Mouse (Mus musculus): ENCODE data around the gene Irak2. TPM values are rescaled to one million over a fixed set of nuclear protein-coding genes. Genes with fewer than 3 reads are reported as not detected.

Gene Irak2
- total and polyA plus RNA-seq, 3 experiments = 30.0 to 39.5 (median 32.5) TPM

DNA sequence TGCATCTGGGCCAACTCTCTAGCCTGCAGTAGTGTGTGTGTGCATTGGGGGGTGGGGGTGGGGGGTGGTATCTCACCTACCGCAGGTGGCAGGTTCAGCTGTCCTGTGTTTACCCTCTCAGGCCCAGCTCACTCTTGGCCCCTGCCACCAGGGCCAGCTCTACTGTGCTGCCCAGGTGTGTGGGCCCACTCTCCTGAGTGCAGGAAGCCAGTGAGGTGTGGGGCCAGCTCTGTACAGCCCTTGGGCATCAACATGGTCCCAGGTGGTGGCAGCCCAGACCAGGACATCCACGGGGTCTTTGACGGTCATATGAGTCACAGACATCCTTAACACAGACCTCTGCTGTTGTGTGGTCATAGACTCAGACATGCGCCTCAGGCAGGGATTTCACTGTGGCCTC lies 5.4 kb upstream of the Irak2 start:
- TF ChIP-seq CHD1 (IDR thresholded peaks at IDR 0.05; ENCODE audit: low read depth, low read length) (no peak), CHD2 (IDR thresholded peaks at IDR 0.05; ENCODE audit: low read length) (no peak), TCF12 (IDR thresholded peaks at IDR 0.05; ENCODE audit: low read depth, low read length) (no peak)
- no peak overlapping the region for H3K27ac ChIP-seq (ENCODE audit: insufficient read depth, low read depth)
- H3K4me1 ChIP-seq (ENCODE audit: control insufficient read depth in 1 of 2, insufficient read depth in 2 of 2) = peaks cover 4 to 19% of the 10 kb centered on the region in 2 experiments; a peak in 3 of 4 replicates
- H3K9me3 ChIP-seq (replicated peaks; ENCODE audit: low read length) = no peaks in the 10 kb centered on the region
- H3K9ac ChIP-seq (ENCODE audit: insufficient read depth, low read depth) = no peak overlapping the region
- dilution Hi-C loops (cut with MboI; ENCODE audit: extremely low pct_ligation_motif_present, extremely low pct_unique_long_range_greater_than_20kb, low sequenced_read_pairs) (no loop called here), in situ Hi-C loops (cut with MboI; ENCODE audit: low pct_ligation_motif_present, low pct_unique_long_range_greater_than_20kb, low sequenced_read_pairs) (no loop called here)
- H3K36me3 ChIP-seq (replicated peaks in 1 of 2; ENCODE audit: control insufficient read depth in 1 of 2, insufficient read depth in 1 of 2, low read length in 1 of 2) = peaks cover 35 to 54% of the 10 kb centered on the region in 2 experiments
- no peak overlapping the region for H3K4me3 ChIP-seq (replicated peaks in 1 of 3; ENCODE audit: low read depth in 2 of 3, low read length in 2 of 3, poor library complexity in 1 of 3)
- H3K4me2 ChIP-seq (ENCODE audit: insufficient read depth, low read depth, poor library complexity, severe bottlenecking) = no peak overlapping the region
- H3K27me3 ChIP-seq (replicated peaks) = no peaks in the 10 kb centered on the region
- no peak for DNase-seq (ENCODE audit: extremely low read depth)
- H3K79me2 ChIP-seq (replicated peaks; ENCODE audit: control insufficient read depth, extremely low read depth, insufficient read depth, poor library complexity, severe bottlenecking) = no peaks in the 10 kb centered on the region

DNA sequence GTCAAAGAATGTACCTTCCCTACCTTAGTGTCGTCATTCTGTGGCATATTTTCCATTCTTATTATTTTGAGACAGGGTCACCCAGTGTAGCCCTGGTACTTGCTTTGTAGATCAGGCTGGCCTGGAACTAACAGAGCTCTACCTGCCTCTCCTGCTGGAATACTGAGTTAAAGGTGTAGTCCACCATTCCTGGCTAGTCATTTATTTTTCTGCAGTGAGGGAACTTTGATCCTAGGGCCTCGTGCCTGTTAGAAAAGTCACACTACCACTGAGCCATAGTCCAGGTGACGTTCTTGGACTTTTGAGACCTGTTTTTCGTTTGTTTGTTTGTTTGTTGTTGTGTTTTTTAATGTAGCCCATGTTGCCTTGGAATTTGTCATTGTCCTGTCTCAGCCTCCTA lies 934 bp downstream of the Irak2 start:
- peak overlapping the region; percentile 58; the same call in 1 of the 2 replicates for H3K9ac ChIP-seq (ENCODE audit: insufficient read depth, low read depth)
- H3K36me3 ChIP-seq (replicated peaks in 1 of 2; ENCODE audit: control insufficient read depth in 1 of 2, insufficient read depth in 1 of 2, low read length in 1 of 2) = peaks cover 4 to 18% of the 10 kb centered on the region in 2 experiments
- peaks cover 55% of the 10 kb centered on the region for H3K79me2 ChIP-seq (replicated peaks; ENCODE audit: control insufficient read depth, extremely low read depth, insufficient read depth, poor library complexity, severe bottlenecking)
- H3K4me1 ChIP-seq (ENCODE audit: control insufficient read depth in 1 of 2, insufficient read depth in 2 of 2) = peaks cover 13 to 41% of the 10 kb centered on the region in 2 experiments
- dilution Hi-C loops (cut with MboI; ENCODE audit: extremely low pct_ligation_motif_present, extremely low pct_unique_long_range_greater_than_20kb, low sequenced_read_pairs) = no loop called here
- no peaks in the 10 kb centered on the region for H3K9me3 ChIP-seq (replicated peaks; ENCODE audit: low read length)
- peak overlapping the region; percentile 57; the same call in 1 of the 2 replicates for H3K27ac ChIP-seq (ENCODE audit: insufficient read depth, low read depth)
- H3K27me3 ChIP-seq (replicated peaks) = no peaks in the 10 kb centered on the region
- peak overlapping the region; percentile 97 for H3K4me2 ChIP-seq (ENCODE audit: insufficient read depth, low read depth, poor library complexity, severe bottlenecking)
- peak overlapping the region; percentile 50 to 96 (median 71) for H3K4me3 ChIP-seq (replicated peaks in 1 of 3; ENCODE audit: low read depth in 2 of 3, low read length in 2 of 3, poor library complexity in 1 of 3)
- no peak for DNase-seq (ENCODE audit: extremely low read depth)
- in situ Hi-C loops (cut with MboI; ENCODE audit: low pct_ligation_motif_present, low pct_unique_long_range_greater_than_20kb, low sequenced_read_pairs) = loop anchor here (5.0 kb wide), 1 partner anchor 38 kb away; no protein-coding TSS in a partner anchor
- no peak for TF ChIP-seq UBTF (IDR thresholded peaks at IDR 0.05; ENCODE audit: low read depth, low read length)
- no peak for TF ChIP-seq CHD2 (IDR thresholded peaks at IDR 0.05; ENCODE audit: low read length)
- no peak for TF ChIP-seq MYC (IDR thresholded peaks at IDR 0.05; ENCODE audit: low read depth, low read length)
- no peak for TF ChIP-seq SMC3 (IDR thresholded peaks at IDR 0.05; ENCODE audit: low read depth, low read length)
- TF ChIP-seq BHLHE40 (IDR thresholded peaks at IDR 0.05; ENCODE audit: low read depth, low read length) = no peak

DNA sequence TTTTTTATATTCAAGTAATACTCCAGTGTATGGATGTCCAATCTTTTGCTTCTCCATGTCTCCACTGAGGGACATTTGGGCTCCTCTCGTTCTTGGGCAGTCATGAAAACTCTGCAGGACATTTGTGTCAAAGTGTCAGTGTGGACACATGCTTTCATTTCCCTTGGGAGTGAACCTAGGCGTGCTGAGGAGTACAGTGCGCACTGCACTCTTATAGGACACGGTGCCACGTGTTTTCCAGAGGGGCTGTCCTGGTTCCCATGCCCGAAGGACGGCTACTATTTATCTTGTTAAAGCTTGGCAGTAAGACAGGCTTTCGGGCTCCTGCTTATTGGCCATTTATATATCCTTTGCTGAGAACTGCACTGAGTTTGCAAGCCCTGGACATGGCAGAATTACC lies 4.3 kb downstream of the Irak2 start:
- dilution Hi-C loops (cut with MboI; ENCODE audit: extremely low pct_ligation_motif_present, extremely low pct_unique_long_range_greater_than_20kb, low sequenced_read_pairs) = no loop called here
- peak overlapping the region; percentile 17 for H3K27ac ChIP-seq (ENCODE audit: insufficient read depth, low read depth)
- no peak for DNase-seq (ENCODE audit: extremely low read depth)
- peak overlapping the region; percentile 55; the same call in 1 of the 2 replicates for H3K4me2 ChIP-seq (ENCODE audit: insufficient read depth, low read depth, poor library complexity, severe bottlenecking)
- no peak overlapping the region for H3K4me3 ChIP-seq (replicated peaks in 1 of 3; ENCODE audit: low read depth in 2 of 3, low read length in 2 of 3, poor library complexity in 1 of 3)
- H3K36me3 ChIP-seq (replicated peaks in 1 of 2; ENCODE audit: control insufficient read depth in 1 of 2, insufficient read depth in 1 of 2, low read length in 1 of 2) = peaks cover 9 to 37% of the 10 kb centered on the region in 2 experiments
- peak overlapping the region; percentile 29; the same call in 1 of the 2 replicates for H3K9ac ChIP-seq (ENCODE audit: insufficient read depth, low read depth)
- TF ChIP-seq BHLHE40 (IDR thresholded peaks at IDR 0.05; ENCODE audit: low read depth, low read length) = peak; percentile 42
- TF ChIP-seq POLR2AphosphoS2 (IDR thresholded peaks at IDR 0.05; ENCODE audit: low read depth, low read length) = no peak
- no peak for TF ChIP-seq MEF2A (IDR thresholded peaks at IDR 0.05; ENCODE audit: borderline replicate concordance, low read depth, low read length)
- TF ChIP-seq MAX (IDR thresholded peaks at IDR 0.05; ENCODE audit: low read length) = peak; percentile 74
- no peak for TF ChIP-seq IRF4 (IDR thresholded peaks at IDR 0.05; ENCODE audit: low read depth, low read length)
- no peaks in the 10 kb centered on the region for H3K27me3 ChIP-seq (replicated peaks)
- in situ Hi-C loops (cut with MboI; ENCODE audit: low pct_ligation_motif_present, low pct_unique_long_range_greater_than_20kb, low sequenced_read_pairs) = no loop called here
- peaks cover 78% of the 10 kb centered on the region for H3K79me2 ChIP-seq (replicated peaks; ENCODE audit: control insufficient read depth, extremely low read depth, insufficient read depth, poor library complexity, severe bottlenecking)
- H3K9me3 ChIP-seq (replicated peaks; ENCODE audit: low read length) = no peaks in the 10 kb centered on the region
- H3K4me1 ChIP-seq (ENCODE audit: control insufficient read depth in 1 of 2, insufficient read depth in 2 of 2) = peaks cover 17 to 68% of the 10 kb centered on the region in 2 experiments
